Mouse (Mus musculus) heart, postnatal 14 days (tissue): Measurements from ENCODE around the gene Dab2ip. TPM values are rescaled to one million over a fixed set of nuclear protein-coding genes. Genes with fewer than 3 reads are reported as not detected.

Source experiments
- DNase-seq, 2 experiments: peaks; one replicate each; pipeline ENCODE4 v3.0.0; 2021 to 2022
- intact Hi-C: fragments of 180-260 bp; cut with DNase I; formaldehyde crosslinking; loops from one replicate; pipeline ENCODE4 v1.15.1; 2025
- total RNA-seq, 2 experiments: library from RNA; stranded (reverse); gene quantifications; 2 replicates each; pipeline ENCODE4 v1.2.3; 2021

Dab2ip gene
- total RNA-seq, 2 experiments from 2014 or later: 51.1 to 55.8 TPM

- peak; percentile 60 to 69 for DNase-seq
- intact Hi-C loops: no loop called here
Measured at GRCm38 (mm10) chr2:35671980-35672910, 114.2 kb downstream of the Dab2ip start.

DNA sequence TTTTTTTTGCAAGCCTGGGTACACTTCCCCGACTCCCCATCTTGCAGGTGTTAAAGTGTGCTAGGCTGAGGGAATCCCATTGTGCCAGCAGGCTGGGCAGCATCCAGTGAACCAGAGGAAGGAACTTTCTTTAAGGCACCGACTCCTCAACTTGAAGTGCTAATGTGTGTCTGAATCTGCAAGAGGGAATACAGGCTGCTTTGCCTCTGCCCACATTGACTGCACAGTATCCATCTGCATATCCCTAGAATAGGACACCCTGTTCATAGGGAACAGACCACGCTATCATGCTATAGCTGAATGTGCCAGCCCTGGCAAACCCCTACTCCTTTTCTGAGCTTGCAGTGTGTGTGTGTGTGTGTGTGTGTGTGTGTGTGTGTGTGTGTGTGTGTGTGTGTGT, 115.1 kb downstream of the Dab2ip start:
- DNase-seq: no peak
- intact Hi-C loops: no loop called here

DNA sequence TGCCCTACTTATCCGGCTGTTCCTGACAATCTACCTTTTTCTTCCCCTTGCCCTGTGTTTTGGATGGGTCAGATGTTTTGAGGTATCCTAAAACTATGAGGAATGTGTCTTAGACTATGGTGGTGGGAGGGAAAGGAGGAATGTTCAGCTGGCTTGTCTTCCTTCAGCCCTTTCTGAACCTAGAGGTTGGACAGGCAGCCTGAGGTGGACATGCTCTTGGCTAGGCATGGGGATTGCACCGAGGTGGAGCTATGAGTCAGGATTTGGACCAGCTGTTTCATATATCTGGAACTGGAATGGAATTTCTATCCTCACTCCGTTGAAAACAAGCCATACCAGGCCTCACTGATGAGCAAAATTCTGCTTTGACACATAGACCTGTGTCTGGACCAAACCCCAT, 115.9 kb downstream of the Dab2ip start:
- intact Hi-C loops: no loop called here
- DNase-seq: no peak

DNA sequence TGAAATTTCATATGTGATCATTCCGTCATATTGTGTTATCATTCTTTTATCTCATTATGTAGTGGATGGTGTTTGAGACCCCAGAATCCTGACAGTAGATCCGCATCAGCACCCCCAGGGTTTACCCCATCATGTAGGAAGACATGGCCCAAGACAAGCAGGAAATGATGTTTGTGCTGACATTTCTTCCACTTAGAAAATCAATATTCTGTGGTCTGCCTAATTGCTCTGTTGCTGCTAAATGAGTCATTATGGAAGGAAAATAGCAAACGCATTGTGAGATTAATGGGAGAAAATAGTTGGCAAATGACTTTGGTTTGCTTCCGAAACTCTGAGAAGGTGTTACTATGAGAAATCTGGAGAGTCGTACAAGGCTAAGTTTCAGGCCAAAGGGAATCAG, 116.4 kb downstream of the Dab2ip start:
- no peak for DNase-seq
- intact Hi-C loops: no loop called here

GRCm38 (mm10) chr2:35676075-35676665, 118.1 kb downstream of the Dab2ip start:
- no peak for DNase-seq
- intact Hi-C loops: no loop called here

DNA sequence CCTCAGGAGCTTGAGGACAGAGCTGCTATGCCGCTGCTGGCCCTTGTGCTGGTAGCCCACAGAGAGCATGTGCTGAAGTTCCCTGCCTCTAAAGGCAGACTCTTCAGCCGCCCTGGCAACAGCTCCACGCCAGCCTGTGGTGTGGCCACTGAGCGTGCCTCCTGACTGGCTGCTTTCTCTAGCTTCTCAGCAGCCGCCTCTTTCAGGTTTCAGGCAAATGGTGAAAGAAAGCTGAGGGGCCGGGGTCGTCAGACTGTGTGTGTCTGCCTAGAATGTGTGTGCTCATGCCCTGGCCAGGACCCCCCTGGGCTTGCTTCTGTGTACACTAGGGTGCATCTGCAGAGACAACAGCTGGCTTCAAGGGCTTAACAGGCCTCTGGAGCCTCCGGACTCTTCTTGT, 119.8 kb downstream of the Dab2ip start:
- DNase-seq: no peak
- intact Hi-C loops: no loop called here

DNA sequence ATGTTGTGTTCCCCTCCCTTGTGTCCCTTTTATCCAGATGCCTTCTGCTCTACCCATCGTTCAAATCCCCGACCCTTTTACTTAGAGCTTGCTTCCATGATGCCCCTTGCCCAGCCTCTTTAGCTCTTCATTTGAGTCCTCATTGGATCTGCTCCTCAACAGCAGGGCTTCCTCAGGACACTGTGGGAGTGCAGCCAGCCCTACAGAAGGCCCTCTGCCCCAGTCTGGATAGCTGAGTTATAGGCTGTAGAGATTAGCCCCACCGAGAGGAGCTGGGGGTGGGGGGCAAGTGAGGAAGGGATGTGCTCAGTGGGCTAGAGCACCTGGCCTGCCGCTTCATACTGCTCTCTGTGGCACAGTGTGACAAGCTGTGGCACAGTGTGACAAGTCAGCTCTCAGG, 120.4 kb downstream of the Dab2ip start:
- intact Hi-C loops: no loop called here

GRCm38 (mm10) chr2:35679812-35680672, 122.0 kb downstream of the Dab2ip start:
- peak in 1 of 2 experiments; percentile 43 for DNase-seq
- intact Hi-C loops: no loop called here

More for the DNA sequence above, 120.4 kb downstream of the Dab2ip start:
- no peak for DNase-seq

- intact Hi-C loops: no loop called here
Measured at GRCm38 (mm10) chr2:35680833-35681232, 122.8 kb downstream of the Dab2ip start.

GRCm38 (mm10) chr2:35684005-35684404, 125.9 kb downstream of the Dab2ip start:
- intact Hi-C loops: no loop called here

More at GRCm38 (mm10) chr2:35680833-35681232, 122.8 kb downstream of the Dab2ip start:
- no peak for DNase-seq

DNA sequence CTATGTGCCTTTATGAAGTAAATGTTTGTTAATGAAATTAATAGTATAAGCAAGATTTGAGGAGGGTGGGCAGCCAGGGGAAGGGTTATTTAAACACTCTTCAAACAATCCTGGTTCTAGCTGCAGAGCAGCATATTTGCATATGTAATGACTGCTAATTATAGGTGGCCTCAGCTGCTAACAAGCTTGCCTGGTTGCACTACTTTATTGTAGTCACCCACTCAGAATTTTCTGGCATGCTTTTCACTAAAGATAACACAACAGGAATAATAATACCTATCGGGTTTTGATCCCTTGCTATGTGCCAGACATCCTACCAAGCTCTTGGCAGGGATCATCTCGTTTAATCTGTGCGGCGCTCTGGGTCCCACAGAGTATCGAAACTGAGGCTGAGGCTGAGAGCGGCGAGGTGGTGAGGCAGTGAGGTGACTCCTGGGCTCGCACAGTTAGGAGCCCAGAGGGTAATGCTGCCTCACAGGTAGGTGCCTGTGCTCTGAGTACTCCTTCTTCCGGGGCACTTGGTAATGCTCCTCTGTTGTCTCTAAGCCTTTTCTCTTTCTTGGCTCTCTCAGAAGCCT, 126.8 kb downstream of the Dab2ip start:
- no peak for DNase-seq
- intact Hi-C loops: no loop called here

More at GRCm38 (mm10) chr2:35684005-35684404, 125.9 kb downstream of the Dab2ip start:
- DNase-seq: no peak

DNA sequence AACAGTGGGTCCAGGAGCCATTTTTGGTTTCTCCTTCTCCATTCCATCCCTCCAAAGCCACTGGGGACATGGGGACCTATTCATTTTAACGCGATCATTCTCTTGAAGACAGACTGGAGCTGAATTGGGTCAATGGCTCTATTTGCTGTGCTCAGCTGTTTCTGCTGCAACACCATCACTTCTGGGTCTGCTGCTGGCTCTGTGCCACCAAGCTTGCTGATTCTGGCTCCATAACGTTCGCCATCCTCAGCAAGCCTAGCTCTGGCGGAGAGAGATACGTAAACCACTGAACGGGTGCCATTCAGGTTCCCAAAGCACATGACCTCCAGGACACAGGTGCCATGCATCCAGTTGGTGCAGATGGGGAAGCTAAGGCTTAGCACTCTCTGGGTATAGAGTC, 128.0 kb downstream of the Dab2ip start:
- intact Hi-C loops: no loop called here
- no peak for DNase-seq

- intact Hi-C loops: no loop called here
- no peak for DNase-seq
Measured at GRCm38 (mm10) chr2:35687557-35688070, 129.5 kb downstream of the Dab2ip start.

DNA sequence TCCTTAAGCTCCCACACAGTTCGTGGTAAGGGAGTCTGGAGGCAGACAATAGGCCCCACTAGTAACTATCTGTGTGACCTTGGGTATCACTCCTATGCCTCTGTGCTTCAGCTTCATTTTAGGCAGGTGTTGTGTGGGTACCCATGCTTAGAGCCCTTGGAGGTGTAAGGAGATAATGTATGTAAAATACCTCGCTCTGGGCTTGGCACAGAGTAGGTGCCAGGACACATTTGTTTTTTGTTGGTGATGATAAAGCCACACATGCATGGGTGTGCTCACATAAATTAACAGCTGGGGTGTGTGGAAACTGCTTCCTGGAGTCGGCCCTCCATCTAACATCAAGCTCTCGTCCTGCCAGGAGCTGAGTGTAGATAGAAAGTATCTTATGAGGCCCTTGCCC, 130.1 kb downstream of the Dab2ip start:
- intact Hi-C loops: no loop called here
- no peak for DNase-seq

- intact Hi-C loops: no loop called here
- DNase-seq: no peak
Measured at GRCm38 (mm10) chr2:35688581-35688980, 130.5 kb downstream of the Dab2ip start.

DNA sequence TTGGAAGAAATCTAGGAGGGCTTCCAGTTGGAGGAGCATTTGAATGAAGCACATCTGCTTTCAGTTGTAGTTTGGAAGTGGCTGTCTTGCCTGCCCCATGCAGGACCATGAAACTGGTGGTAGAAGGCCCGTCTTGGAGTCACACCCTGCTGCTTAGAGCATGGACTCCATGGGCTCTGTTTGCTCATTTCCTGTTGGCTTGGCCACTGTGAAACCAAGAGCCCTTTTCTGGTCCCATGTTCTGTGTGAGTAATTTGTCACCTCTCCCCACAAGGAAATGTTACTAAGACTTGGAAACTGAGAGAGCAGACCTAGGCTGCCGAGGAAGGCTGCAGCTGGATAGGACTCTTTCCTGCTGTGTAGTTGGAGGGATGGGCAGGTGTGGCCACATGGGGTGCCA, 131.8 kb downstream of the Dab2ip start:
- no peak for DNase-seq
- intact Hi-C loops: no loop called here

DNA sequence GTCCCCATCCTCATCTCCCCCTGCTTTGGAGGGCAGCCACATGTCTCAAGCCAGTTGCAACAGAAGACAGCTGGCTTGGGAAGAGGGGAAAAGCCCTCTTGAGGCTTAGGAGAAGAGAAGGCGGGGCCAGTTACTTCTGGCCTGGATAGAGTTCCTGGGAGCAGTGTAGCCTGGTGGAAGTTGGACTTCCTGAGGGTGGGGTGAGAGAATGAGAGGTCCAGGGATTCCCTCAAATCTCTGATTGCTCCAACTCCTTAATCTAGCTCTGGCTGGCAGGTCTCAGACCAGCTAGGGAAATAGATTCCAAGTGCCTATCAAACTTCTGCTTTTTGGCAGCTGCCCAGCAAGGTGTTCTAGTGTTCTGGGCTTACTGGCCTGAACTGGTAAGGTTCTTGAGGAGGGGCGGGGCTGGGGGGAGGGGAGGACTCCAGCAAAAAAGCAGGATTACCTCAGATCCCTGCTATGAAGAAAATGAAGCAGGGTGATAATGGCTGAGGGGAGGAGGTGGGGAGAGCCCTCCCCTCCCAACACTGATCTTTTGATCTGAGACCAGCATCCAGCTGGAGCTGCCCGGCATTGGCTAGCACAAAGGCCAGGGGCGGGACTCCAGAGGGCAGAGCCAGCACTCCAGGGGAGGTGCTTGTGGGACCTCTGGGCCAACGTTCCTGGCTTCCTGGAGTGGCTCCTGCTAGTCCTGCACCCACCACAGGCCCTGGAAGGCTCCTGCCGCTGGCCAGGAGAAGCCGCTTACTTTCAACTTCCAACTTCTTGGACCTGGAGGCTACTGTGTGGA, 133.4 kb downstream of the Dab2ip start:
- intact Hi-C loops: no loop called here
- peak; percentile 71 to 78 for DNase-seq

DNA sequence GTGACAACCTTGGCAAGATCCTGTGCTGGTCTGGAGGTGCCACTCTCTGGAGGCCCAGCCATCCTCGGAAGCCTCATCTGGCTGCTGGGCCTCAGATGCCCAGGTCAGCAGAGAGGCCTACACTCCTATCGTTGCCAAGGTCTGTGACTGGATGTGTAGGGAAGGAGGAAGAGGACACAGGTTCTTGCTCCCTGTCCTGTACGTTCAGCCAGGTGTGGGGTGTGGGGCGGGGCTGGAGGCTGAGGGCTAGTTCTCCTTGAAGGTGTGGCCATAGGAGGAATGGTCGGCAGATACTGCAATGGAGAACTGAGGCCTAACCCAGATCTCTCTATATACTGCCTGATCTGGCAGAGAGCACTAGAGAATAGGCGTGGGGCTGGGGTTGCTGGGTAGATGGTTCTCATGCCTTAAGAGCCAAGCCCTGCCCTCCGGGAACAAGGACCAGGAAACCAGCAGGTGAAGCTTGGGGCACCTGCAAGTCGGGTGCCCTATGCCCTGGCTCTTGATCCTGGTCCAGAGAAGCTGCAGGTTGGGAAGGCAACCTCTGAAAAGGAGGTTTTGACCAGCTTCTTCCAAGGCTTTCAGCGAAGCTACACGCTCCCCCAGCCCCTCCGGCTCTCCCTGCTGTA, 134.3 kb downstream of the Dab2ip start:
- intact Hi-C loops: no loop called here
- no peak for DNase-seq

- no peak for DNase-seq
- intact Hi-C loops: no loop called here
Measured at GRCm38 (mm10) chr2:35693037-35693436, 135.0 kb downstream of the Dab2ip start.
